Mouse (Mus musculus): ENCODE results near the gene Rbfox3.

Rbfox3 gene

GRCm38 (mm10) chr11:118637718-118638117 lies 273.7 kb downstream of the Rbfox3 start:
- no peak for ATAC-seq (ENCODE audit: insufficient number of reproducible peaks, low FRiP score, low TSS enrichment)

- no peak for ATAC-seq (ENCODE audit: insufficient number of reproducible peaks, low FRiP score, low TSS enrichment)
Observed at GRCm38 (mm10) chr11:118634647-118635046, 276.8 kb downstream of the Rbfox3 start.

- ATAC-seq (ENCODE audit: insufficient number of reproducible peaks, low FRiP score, low TSS enrichment): no peak; the same call in 1 of the 2 replicates
Observed at GRCm38 (mm10) chr11:118629718-118630117, 281.7 kb downstream of the Rbfox3 start.

GRCm38 (mm10) chr11:118627541-118627940 lies 283.9 kb downstream of the Rbfox3 start:
- no peak for ATAC-seq (ENCODE audit: insufficient number of reproducible peaks, low FRiP score, low TSS enrichment)

- no peak for ATAC-seq (ENCODE audit: insufficient number of reproducible peaks, low FRiP score, low TSS enrichment)
Observed at GRCm38 (mm10) chr11:118620869-118621268, 290.5 kb downstream of the Rbfox3 start.

GRCm38 (mm10) chr11:118614126-118614525 lies 297.3 kb downstream of the Rbfox3 start:
- no peak for ATAC-seq (ENCODE audit: insufficient number of reproducible peaks, low FRiP score, low TSS enrichment)

GRCm38 (mm10) chr11:118610128-118610527 lies 301.3 kb downstream of the Rbfox3 start:
- no peak for ATAC-seq (ENCODE audit: insufficient number of reproducible peaks, low FRiP score, low TSS enrichment)

DNA sequence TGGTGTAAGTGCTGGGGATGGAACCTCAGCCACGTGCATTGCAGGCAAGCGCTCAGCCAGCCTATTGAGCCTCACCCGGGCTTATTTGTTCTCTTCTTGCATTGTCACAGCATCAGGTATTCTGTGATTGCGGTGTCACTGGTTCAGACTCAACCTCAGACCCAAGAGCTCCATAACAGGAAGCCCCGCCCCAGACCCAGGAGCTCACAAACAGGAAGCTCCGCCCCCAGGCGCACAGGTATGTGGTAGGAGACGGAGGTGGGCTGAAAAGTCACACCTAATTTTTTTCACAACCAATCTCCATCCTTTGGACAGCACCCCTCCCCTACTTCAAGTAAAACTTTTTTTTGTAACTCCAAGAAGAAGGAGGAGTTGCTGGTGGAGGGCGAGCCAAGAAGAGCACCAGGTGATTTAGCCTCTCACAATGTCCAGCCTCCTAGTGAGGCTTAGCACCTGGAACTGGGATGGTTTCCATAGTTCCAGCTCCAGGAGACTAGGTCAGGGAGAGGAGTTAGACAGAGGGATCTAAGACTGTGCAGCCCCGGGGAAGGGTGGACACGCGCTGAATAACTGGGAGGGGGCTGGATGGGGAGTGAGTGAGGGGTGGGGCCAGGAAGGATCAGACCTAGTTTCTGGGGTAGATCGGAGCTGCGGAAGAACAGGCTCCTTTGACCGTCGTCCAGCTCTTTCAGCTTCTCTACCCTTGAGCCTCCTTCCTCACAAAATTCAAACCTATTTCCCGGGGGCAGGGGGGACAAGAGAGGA lies 302.0 kb downstream of the Rbfox3 start:
- ATAC-seq (ENCODE audit: insufficient number of reproducible peaks, low FRiP score, low TSS enrichment): no peak

DNA sequence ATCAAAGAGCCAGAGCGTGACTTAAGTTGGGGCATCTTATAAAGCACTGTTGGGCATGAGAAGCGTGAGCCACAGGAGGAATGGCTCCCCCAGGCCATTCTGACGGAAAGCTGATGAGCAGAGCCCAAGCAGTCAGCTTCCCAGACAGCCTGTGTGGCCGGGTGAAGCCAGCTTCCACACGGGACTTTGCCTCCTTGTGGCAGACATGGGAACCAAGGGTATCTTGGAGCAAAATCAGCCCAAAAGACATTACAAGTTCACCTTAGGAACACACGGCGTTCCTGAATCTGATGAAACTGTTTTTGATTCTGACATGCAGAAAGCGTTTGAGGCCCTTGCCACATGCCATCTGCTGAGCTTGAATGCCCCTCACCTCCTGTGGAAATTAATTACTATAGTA lies 303.5 kb downstream of the Rbfox3 start:
- no peak for ATAC-seq (ENCODE audit: insufficient number of reproducible peaks, low FRiP score, low TSS enrichment)

GRCm38 (mm10) chr11:118605570-118605969 lies 305.8 kb downstream of the Rbfox3 start:
- no peak for ATAC-seq (ENCODE audit: insufficient number of reproducible peaks, low FRiP score, low TSS enrichment)

DNA sequence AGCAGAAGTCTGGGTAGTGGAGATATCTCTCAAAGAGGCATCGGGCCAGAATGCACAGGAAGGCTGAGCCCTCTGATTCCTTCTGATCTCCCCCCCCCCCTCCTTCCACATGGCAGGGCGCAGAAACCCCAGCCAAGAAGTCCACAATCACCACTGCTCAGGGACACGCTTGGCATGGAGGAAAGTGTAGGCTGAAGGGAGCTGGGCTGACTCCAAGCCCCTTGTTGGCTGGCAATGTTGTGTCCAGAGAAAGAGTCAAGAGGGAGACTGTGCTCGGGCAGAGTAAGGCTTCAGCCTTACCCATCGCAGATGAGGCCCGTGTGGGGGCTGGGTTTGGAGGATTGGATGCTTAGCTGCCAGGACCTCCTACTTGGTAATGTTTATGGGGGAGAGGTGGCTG lies 307.2 kb downstream of the Rbfox3 start:
- 0 out of 2 replicates have a peak, but pooled peaks have one; percentile 48 for ATAC-seq (ENCODE audit: insufficient number of reproducible peaks, low FRiP score, low TSS enrichment)

- no peak for ATAC-seq (ENCODE audit: insufficient number of reproducible peaks, low FRiP score, low TSS enrichment)
Observed at GRCm38 (mm10) chr11:118603126-118603525, 308.3 kb downstream of the Rbfox3 start.

- ATAC-seq (ENCODE audit: insufficient number of reproducible peaks, low FRiP score, low TSS enrichment): no peak
Observed at GRCm38 (mm10) chr11:118601484-118601883, 309.9 kb downstream of the Rbfox3 start.

- ATAC-seq (ENCODE audit: insufficient number of reproducible peaks, low FRiP score, low TSS enrichment): peak; percentile 41; the same call in 1 of the 2 replicates
Observed at GRCm38 (mm10) chr11:118600168-118600567, 311.2 kb downstream of the Rbfox3 start.

GRCm38 (mm10) chr11:118598726-118599125 lies 312.7 kb downstream of the Rbfox3 start:
- ATAC-seq (ENCODE audit: insufficient number of reproducible peaks, low FRiP score, low TSS enrichment): 0 out of 2 replicates have a peak, but pooled peaks have one; percentile 36

GRCm38 (mm10) chr11:118584826-118585225 lies 326.6 kb downstream of the Rbfox3 start:
- ATAC-seq (ENCODE audit: insufficient number of reproducible peaks, low FRiP score, low TSS enrichment): no peak

DNA sequence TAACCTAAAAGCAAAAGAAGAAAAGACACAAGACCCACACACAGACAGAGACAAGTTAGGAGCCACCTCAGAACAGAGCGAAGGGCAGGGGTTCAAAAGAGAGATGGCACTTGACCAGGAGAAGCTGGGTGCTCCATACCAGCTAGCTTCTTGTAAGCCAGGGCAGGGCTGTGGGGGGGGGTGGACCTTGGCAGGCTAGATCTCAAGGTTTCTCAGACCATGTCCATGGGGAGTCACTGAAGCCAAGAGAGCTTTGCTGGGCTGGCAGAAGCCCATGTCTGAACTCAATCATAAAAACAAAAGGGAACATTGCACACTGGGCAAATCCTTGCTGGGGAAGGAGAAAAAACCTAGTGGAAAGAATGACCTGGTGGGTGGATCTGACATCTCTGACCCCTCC lies 327.4 kb downstream of the Rbfox3 start:
- ATAC-seq (ENCODE audit: insufficient number of reproducible peaks, low FRiP score, low TSS enrichment): no peak

GRCm38 (mm10) chr11:118583573-118583972 lies 327.8 kb downstream of the Rbfox3 start:
- no peak for ATAC-seq (ENCODE audit: insufficient number of reproducible peaks, low FRiP score, low TSS enrichment)

- ATAC-seq (ENCODE audit: insufficient number of reproducible peaks, low FRiP score, low TSS enrichment): no peak
Observed at GRCm38 (mm10) chr11:118581019-118581418, 330.4 kb downstream of the Rbfox3 start.

DNA sequence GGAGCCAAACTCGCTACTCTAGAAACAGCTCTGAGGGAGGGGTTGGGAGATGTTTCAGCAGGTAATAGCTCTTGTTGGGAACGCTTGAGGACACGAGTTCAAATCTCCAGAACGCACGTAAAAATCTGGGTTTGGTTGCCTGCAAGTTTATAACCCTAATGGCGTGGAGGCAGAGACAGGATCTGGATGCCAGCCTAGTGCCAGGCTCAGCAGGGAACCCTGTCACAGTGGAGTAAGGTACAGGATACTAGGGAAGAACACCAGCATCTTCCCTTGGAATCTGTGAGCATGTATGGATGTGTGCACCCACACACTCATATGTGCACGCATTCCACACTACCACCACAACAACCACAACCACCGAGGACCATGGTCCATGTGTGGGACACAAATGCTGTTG lies 331.8 kb downstream of the Rbfox3 start:
- ATAC-seq (ENCODE audit: insufficient number of reproducible peaks, low FRiP score, low TSS enrichment): no peak

- no peak for ATAC-seq (ENCODE audit: insufficient number of reproducible peaks, low FRiP score, low TSS enrichment)
Observed at GRCm38 (mm10) chr11:118577271-118577670, 334.1 kb downstream of the Rbfox3 start.

DNA sequence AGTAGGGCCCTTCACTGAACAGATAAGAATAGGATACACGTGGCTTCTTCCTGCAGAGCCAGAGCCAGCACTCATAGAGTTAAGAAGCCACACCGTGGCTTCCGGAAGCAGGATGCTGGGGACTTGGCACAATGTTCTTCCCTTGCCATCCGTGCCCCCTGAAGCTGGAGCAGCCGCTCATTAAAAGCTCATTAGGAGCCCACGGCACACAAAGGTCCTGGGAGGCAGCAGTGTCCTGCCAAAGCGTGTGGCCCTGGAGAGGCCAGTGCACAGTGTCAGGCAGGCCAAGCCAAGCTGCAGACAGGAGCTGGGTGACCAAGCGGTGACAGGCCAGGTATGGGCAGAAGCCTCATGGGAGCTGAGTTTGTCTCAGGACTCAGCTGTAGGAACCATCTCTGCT lies 334.8 kb downstream of the Rbfox3 start:
- ATAC-seq (ENCODE audit: insufficient number of reproducible peaks, low FRiP score, low TSS enrichment): peak; percentile 49; the same call in 1 of the 2 replicates

Measured in cerebellum, adult (tissue).